Mouse (Mus musculus) liver, embryonic 18 days (tissue): Measurements from ENCODE around the gene Unkl. TPM values are rescaled to one million over a fixed set of nuclear protein-coding genes. Genes with fewer than 3 reads are reported as not detected.

Experiments used
- polyA plus RNA-seq: library from polyadenylated mRNA; depleted of rRNA; stranded (reverse); fragments of >200 nt; gene quantifications from 2 replicates; pipeline ENCODE4 v1.2.3, GENCODE M21; 2012; rRNA removed

Gene Unkl
- 8.8 and 9.4 TPM in 2 replicates for polyA plus RNA-seq

GRCm38 (mm10) chr17:25188150-25189031 lies at the start of gene Unkl:
TSS of gene Unkl (plus strand) at chr17:25188397.

DNA sequence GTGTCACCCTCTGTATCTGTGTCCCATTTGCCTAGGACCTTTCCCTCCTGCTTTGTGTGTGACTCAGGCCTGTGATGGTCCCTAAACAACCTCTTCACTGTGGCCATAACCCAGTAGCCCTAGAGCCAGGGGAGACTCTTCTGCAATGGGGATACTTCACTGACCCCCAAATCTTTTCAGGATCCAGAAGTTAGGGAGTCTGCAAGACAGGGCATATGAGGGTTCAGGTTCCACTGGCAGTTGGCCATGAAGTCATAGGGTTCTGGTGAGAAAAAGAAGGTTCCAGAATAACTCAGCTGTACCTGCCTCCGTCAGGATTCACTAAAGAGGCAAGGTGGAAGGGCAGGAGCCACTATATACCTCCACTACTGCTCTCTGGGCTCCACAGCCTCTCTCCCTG lies 26.0 kb upstream of the Unkl start, which contains the start of gene Ccdc154:
TSS of gene Ccdc154 (plus strand) at position 301 of the 400 bp plus-strand sequence.

GRCm38 (mm10) chr17:25175411-25175810 lies 12.8 kb upstream of the Unkl start, which contains the start of gene Gm38655:
TSS of gene Gm38655 (minus strand) at chr17:25175471.

GRCm38 (mm10) chr17:25184129-25184691 lies 4.0 kb upstream of the Unkl start, which contains the start of gene BC003965:
TSS of gene BC003965 (plus strand) at chr17:25184554.

GRCm38 (mm10) chr17:25239695-25240636 lies 51.8 kb downstream of the Unkl start, which contains the start of the genes Gnptg and Tsr3:
TSS of gene Gnptg (minus strand) at chr17:25240124.
TSS of gene Tsr3 (plus strand) at chr17:25240170.

DNA sequence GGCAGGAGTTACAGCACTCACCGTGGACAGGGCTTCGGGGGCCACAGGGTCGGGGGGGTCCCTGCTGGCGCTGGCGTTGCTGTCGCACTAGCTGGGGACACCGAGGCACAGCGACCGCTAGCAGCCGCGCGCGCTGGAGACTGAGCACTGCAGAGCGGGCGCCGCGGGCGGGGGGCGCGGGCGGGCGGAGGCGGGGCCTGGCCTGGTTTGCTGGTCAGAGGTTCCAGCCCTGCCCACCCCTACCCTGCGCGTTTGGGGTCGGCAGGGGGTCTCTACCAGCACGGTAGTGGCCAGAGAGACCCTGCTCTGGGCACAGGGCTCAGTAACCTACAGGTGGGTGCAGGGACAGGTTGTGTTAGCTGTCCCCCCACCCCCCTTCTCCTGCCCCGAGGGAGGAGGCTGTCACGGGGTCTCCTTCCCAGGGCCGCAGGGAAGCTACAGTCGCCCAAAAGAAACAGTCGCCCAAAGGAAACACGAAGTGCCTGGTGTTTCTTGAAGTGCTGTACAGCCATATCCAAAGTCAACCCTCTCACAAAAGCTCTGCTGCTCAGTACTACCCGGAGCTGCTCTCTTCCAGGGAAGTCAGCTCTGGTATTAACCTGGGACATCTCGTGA lies 68.0 kb downstream of the Unkl start, which contains the start of gene Baiap3:
TSS of gene Baiap3 (minus strand) at position 225 of the 615 bp plus-strand sequence.

DNA sequence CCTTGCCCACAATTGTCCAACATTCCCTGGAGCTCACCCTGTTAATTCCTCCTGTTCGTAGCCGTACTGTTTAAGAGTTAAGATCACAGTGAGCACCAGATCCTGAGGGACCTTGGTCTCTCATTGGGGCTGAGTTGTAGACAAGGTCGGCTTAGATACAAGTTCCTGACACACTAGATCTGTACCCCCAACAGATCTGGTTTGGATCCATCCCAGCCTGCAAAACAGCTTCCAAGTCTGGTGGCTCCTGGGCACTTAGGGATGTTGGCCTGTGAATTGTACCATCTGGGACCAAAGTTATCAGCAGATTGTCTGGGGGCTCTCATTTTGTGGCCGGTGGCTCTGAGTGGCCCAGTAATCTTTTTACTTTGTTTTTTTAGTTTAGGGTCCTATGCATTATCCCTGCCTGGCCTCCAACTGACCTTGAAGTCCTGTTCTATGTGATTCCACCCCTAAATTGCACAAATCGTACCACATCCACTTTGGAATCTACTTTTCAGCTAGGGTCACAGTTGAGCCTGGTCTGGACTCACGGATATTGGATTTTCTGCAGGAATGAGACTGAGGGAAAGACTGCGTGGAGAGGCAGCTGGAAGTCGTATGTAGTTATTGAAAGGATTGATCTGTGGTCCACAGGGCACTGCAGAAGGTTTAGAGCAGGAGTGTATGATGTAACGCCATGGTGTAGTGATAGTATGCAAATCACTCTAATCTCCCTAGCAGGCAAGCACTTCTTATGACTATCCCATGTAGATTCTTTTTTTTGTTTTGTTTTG lies 86.6 kb downstream of the Unkl start, which contains the start of gene Ube2i:
TSS of gene Ube2i (minus strand) at position 52 of the 776 bp plus-strand sequence.

Other genes starting within 250 kb of the Unkl start
- 17.3 and 17.8 TPM in 2 replicates for gene Jpt2, start 227.7 kb upstream of the Unkl start, polyA plus RNA-seq
- 5.4 and 6.9 TPM in 2 replicates for gene Cramp1l, start 172.6 kb upstream of the Unkl start, polyA plus RNA-seq
- 36.6 and 39.0 TPM in 2 replicates for gene Ift140, start 172.3 kb upstream of the Unkl start, polyA plus RNA-seq
- gene Tmem204, start 104.8 kb upstream of the Unkl start, polyA plus RNA-seq: 7.5 and 8.0 TPM in 2 replicates
- 5.6 TPM in 2 replicates for gene Telo2, start 72.4 kb upstream of the Unkl start, polyA plus RNA-seq
- gene Ptx4, start 67.6 kb upstream of the Unkl start, polyA plus RNA-seq: not detected in 2 replicates
- 6.5 and 7.2 TPM in 2 replicates for gene Clcn7, start 55.0 kb upstream of the Unkl start, polyA plus RNA-seq
- not detected in 2 replicates for gene Ccdc154, start 25.9 kb upstream of the Unkl start, polyA plus RNA-seq
- gene Gm38655, start 12.9 kb upstream of the Unkl start, polyA plus RNA-seq: not detected in 2 replicates
- gene BC003965, start 3.8 kb upstream of the Unkl start, polyA plus RNA-seq: 11.2 and 12.5 TPM in 2 replicates
- 13.8 and 14.6 TPM in 2 replicates for gene Gnptg, start 51.7 kb downstream of the Unkl start, polyA plus RNA-seq
- gene Tsr3, start 51.8 kb downstream of the Unkl start, polyA plus RNA-seq: 12.0 and 12.2 TPM in 2 replicates
- 0.56 and 1.2 TPM in 2 replicates for gene Baiap3, start 68.0 kb downstream of the Unkl start, polyA plus RNA-seq
- 125 and 133 TPM in 2 replicates for gene Ube2i, start 86.2 kb downstream of the Unkl start, polyA plus RNA-seq
- 2.7 and 3.8 TPM in 2 replicates for gene Prss34, start 110.0 kb downstream of the Unkl start, polyA plus RNA-seq
- not detected in 2 replicates for gene Prss28, start 120.2 kb downstream of the Unkl start, polyA plus RNA-seq
- not detected in 2 replicates for gene Prss29, start 130.3 kb downstream of the Unkl start, polyA plus RNA-seq
- gene Tpsab1, start 157.2 kb downstream of the Unkl start, polyA plus RNA-seq: 0.02 and 0.05 TPM in 2 replicates
- 0.43 and 0.61 TPM in 2 replicates for gene Tpsb2, start 177.9 kb downstream of the Unkl start, polyA plus RNA-seq
- 0.05 TPM in 1 of 2 replicates, not detected in the other for gene Tpsg1, start 180.9 kb downstream of the Unkl start, polyA plus RNA-seq
- 0.38 and 0.97 TPM in 2 replicates for gene Cacna1h, start 245.4 kb downstream of the Unkl start, polyA plus RNA-seq